Mouse (Mus musculus): Measurements from ENCODE around the gene Palm. TPM values are rescaled to one million over a fixed set of nuclear protein-coding genes. Genes with fewer than 3 reads are reported as not detected.

Palm gene
- polyA plus RNA-seq, 1 experiment from 2014 or later = 78.0 TPM

DNA sequence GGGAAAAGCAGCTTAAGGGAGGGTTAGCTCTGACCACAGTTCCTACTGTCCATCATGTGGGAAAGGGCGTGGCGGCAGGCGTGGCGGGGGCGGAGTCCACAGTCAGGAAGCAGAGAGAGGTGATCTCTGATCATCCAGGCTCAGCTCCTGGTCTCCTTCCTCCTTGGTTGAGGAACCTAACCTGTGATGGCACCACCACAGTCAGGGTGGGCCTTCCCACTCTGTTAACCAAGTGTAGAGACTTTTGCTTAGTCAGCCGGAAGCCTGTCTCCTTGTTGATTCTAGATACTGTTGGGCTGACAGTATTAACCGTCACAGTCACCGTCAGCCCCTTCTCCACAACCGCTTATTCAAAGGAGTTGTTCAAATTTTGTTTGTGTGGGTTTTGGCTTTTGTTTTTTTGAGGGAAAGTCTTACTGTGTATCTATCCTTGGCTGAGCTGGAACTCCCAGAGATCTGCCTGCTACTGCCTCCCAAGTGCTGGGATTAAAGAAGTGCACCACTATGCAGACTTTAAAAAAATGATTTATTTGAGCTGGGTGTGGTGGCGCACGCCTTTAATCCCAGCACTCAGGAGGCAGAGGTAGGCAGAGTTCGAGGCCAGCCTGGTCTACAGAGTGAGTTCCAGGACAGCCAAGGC, 5.0 kb downstream of the Palm start:
- H3K4me3 ChIP-seq (ENCODE audit: low read depth, low read length) = no peak overlapping the region
- H3K9me3 ChIP-seq (ENCODE audit: control insufficient read depth, low read depth, low read length) = no peaks in the 10 kb centered on the region
- H3K9ac ChIP-seq (replicated peaks; ENCODE audit: low read depth, low read length) = no peak overlapping the region
- 87% methylated on average over 12 of the region's 12 CpGs for WGBS
- H3K4me2 ChIP-seq (replicated peaks; ENCODE audit: low read depth, low read length) = no peak overlapping the region
- no peak overlapping the region for H3K27ac ChIP-seq (ENCODE audit: low read length)
- no peak for ATAC-seq (ENCODE audit: insufficient number of reproducible peaks, insufficient read depth, low FRiP score, low read depth)
- no peaks in the 10 kb centered on the region for H3K36me3 ChIP-seq (ENCODE audit: control insufficient read depth, insufficient read depth, low read length)
- H3K4me1 ChIP-seq (ENCODE audit: control insufficient read depth, insufficient read depth, low read length) = peaks cover 26% of the 10 kb centered on the region
- H3K27me3 ChIP-seq (ENCODE audit: control insufficient read depth, insufficient read depth, low read length) = no peaks in the 10 kb centered on the region

DNA sequence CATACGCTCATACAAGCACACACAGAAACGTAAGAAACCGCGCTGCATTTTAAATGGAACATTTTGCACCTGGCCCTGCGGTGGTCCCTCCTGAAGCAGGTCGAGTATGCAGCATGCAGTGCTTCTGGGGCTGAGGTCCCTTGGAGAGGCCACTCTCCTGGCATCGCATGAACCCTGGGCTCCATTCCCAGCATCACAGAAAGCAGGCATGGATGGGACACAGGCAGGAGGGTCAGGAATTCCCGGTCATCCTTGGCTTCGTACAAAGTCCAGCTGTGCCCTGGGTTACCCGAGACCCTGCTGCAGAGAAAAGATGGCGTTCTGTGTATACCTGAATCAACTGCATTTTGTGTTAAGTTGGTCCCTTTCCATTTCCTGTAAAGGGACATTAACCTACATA, 7.1 kb downstream of the Palm start:
- no peak overlapping the region for H3K27ac ChIP-seq (ENCODE audit: low read length)
- no peaks in the 10 kb centered on the region for H3K27me3 ChIP-seq (ENCODE audit: control insufficient read depth, insufficient read depth, low read length)
- ATAC-seq (ENCODE audit: insufficient number of reproducible peaks, insufficient read depth, low FRiP score, low read depth) = no peak
- no peak overlapping the region for H3K4me3 ChIP-seq (ENCODE audit: low read depth, low read length)
- WGBS = 77% methylated on average over 11 of the region's 11 CpGs
- H3K4me1 ChIP-seq (ENCODE audit: control insufficient read depth, insufficient read depth, low read length) = peaks cover 24% of the 10 kb centered on the region
- H3K4me2 ChIP-seq (replicated peaks; ENCODE audit: low read depth, low read length) = no peak overlapping the region
- no peak overlapping the region for H3K9ac ChIP-seq (replicated peaks; ENCODE audit: low read depth, low read length)
- no peaks in the 10 kb centered on the region for H3K9me3 ChIP-seq (ENCODE audit: control insufficient read depth, low read depth, low read length)
- H3K36me3 ChIP-seq (ENCODE audit: control insufficient read depth, insufficient read depth, low read length) = no peaks in the 10 kb centered on the region

DNA sequence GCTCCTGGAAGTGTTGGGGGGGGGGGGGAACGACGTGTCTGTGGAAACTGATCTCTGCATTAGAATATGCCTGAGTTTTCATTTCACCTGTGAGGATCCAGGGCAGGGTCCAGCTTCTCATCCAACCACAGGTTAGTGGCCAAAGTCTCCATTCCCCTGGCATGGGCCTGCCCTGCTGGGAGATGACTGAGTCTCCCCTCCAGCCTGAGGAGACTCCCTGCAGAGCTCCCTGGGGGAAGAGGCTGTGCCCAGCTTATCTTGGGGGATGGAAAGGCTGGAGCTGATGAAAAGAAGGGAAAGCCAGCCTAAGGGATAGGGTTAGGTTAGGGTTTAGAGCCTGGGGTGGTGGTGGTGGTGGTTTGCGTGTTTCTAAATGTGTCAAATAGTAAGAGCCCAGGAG, 8.5 kb downstream of the Palm start:
- H3K4me3 ChIP-seq (ENCODE audit: low read depth, low read length) = no peak overlapping the region
- H3K9ac ChIP-seq (replicated peaks; ENCODE audit: low read depth, low read length) = no peak overlapping the region
- H3K9me3 ChIP-seq (ENCODE audit: control insufficient read depth, low read depth, low read length) = no peaks in the 10 kb centered on the region
- no peaks in the 10 kb centered on the region for H3K27me3 ChIP-seq (ENCODE audit: control insufficient read depth, insufficient read depth, low read length)
- no peak overlapping the region for H3K4me2 ChIP-seq (replicated peaks; ENCODE audit: low read depth, low read length)
- peaks cover 32% of the 10 kb centered on the region for H3K4me1 ChIP-seq (ENCODE audit: control insufficient read depth, insufficient read depth, low read length)
- H3K27ac ChIP-seq (ENCODE audit: low read length) = no peak overlapping the region
- no peak for ATAC-seq (ENCODE audit: insufficient number of reproducible peaks, insufficient read depth, low FRiP score, low read depth)
- 48% methylated on average over 3 of the region's 3 CpGs for WGBS
- no peaks in the 10 kb centered on the region for H3K36me3 ChIP-seq (ENCODE audit: control insufficient read depth, insufficient read depth, low read length)

- no peaks in the 10 kb centered on the region for H3K27me3 ChIP-seq (ENCODE audit: control insufficient read depth, insufficient read depth, low read length)
- H3K9me3 ChIP-seq (ENCODE audit: control insufficient read depth, low read depth, low read length) = no peaks in the 10 kb centered on the region
- WGBS = 50% methylated on average over 11 of the region's 11 CpGs
- no peak overlapping the region for H3K4me2 ChIP-seq (replicated peaks; ENCODE audit: low read depth, low read length)
- ATAC-seq (ENCODE audit: insufficient number of reproducible peaks, insufficient read depth, low FRiP score, low read depth) = no peak
- H3K9ac ChIP-seq (replicated peaks; ENCODE audit: low read depth, low read length) = no peak overlapping the region
- peaks cover 30% of the 10 kb centered on the region for H3K4me1 ChIP-seq (ENCODE audit: control insufficient read depth, insufficient read depth, low read length)
- H3K27ac ChIP-seq (ENCODE audit: low read length) = no peak overlapping the region
- H3K36me3 ChIP-seq (ENCODE audit: control insufficient read depth, insufficient read depth, low read length) = no peaks in the 10 kb centered on the region
- H3K4me3 ChIP-seq (ENCODE audit: low read depth, low read length) = no peak overlapping the region
These were observed 9.1 kb downstream of the Palm start for GRCm38 (mm10) chr10:79802331-79802971.

GRCm38 (mm10) chr10:79803716-79804323, 10.4 kb downstream of the Palm start:
- no peak overlapping the region for H3K9ac ChIP-seq (replicated peaks; ENCODE audit: low read depth, low read length)
- WGBS = 17% methylated on average over 29 of the region's 29 CpGs
- H3K27me3 ChIP-seq (ENCODE audit: control insufficient read depth, insufficient read depth, low read length) = no peaks in the 10 kb centered on the region
- no peaks in the 10 kb centered on the region for H3K9me3 ChIP-seq (ENCODE audit: control insufficient read depth, low read depth, low read length)
- H3K27ac ChIP-seq (ENCODE audit: low read length) = no peak overlapping the region
- no peak overlapping the region; the same call in 1 of the 2 replicates for H3K4me2 ChIP-seq (replicated peaks; ENCODE audit: low read depth, low read length)
- H3K4me1 ChIP-seq (ENCODE audit: control insufficient read depth, insufficient read depth, low read length) = peaks cover 30% of the 10 kb centered on the region
- 0 out of 2 replicates have a peak, but pooled peaks cover under 1% of the 10 kb centered on the region for H3K36me3 ChIP-seq (ENCODE audit: control insufficient read depth, insufficient read depth, low read length)
- H3K4me3 ChIP-seq (ENCODE audit: low read depth, low read length) = no peak overlapping the region
- ATAC-seq (ENCODE audit: insufficient number of reproducible peaks, insufficient read depth, low FRiP score, low read depth) = peak; percentile 23; the same call in 1 of the 2 replicates

DNA sequence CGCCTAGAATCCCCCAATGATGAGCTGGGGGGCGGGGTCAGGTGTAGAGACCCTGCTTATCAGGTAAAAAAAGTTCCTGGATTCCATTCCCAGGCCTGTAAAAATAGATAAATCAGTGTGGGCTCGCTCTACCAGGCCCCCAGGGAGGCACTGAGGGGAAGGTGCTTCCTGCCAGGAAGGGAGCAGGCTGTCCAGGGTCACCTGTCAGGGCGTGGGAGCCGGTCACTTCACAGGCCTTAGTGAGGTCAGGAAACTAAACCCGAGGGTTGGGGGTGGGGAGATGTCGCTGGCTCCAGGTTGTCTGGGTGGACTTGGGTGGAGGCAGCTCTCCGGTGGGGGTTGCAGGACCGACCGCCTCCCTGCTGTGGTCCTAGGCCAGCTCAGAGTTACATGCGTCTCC, 12.3 kb downstream of the Palm start:
- H3K27ac ChIP-seq (ENCODE audit: low read length) = no peak overlapping the region
- no peak for ATAC-seq (ENCODE audit: insufficient number of reproducible peaks, insufficient read depth, low FRiP score, low read depth)

GRCm38 (mm10) chr10:79806331-79806730, 13.0 kb downstream of the Palm start:
- Histone ChIP-seq H3K4me2 (replicated peaks; ENCODE audit: low read depth, low read length) (no peak overlapping the region), H3K9me3 (ENCODE audit: control insufficient read depth, low read depth, low read length) (no peaks in the 10 kb centered on the region), H3K27ac (ENCODE audit: low read length) (no peak overlapping the region), H3K9ac (replicated peaks; ENCODE audit: low read depth, low read length) (no peak overlapping the region), H3K36me3 (ENCODE audit: control insufficient read depth, insufficient read depth, low read length) (peaks cover 9% of the 10 kb centered on the region; the same call in 1 of the 2 replicates), H3K27me3 (ENCODE audit: control insufficient read depth, insufficient read depth, low read length) (no peaks in the 10 kb centered on the region), H3K4me1 (ENCODE audit: control insufficient read depth, insufficient read depth, low read length) (peaks cover 30% of the 10 kb centered on the region), H3K4me3 (ENCODE audit: low read depth, low read length) (no peak overlapping the region)
- no peak for ATAC-seq (ENCODE audit: insufficient number of reproducible peaks, insufficient read depth, low FRiP score, low read depth)
- WGBS = 86% methylated on average over 9 of the region's 9 CpGs

More for the DNA sequence above, 12.3 kb downstream of the Palm start:
- H3K4me3 ChIP-seq (ENCODE audit: low read depth, low read length) = no peak overlapping the region
- 47% methylated on average over 11 of the region's 11 CpGs for WGBS
- no peaks in the 10 kb centered on the region for H3K27me3 ChIP-seq (ENCODE audit: control insufficient read depth, insufficient read depth, low read length)
- no peaks in the 10 kb centered on the region for H3K9me3 ChIP-seq (ENCODE audit: control insufficient read depth, low read depth, low read length)
- H3K9ac ChIP-seq (replicated peaks; ENCODE audit: low read depth, low read length) = no peak overlapping the region
- peaks cover 6% of the 10 kb centered on the region; the same call in 1 of the 2 replicates for H3K36me3 ChIP-seq (ENCODE audit: control insufficient read depth, insufficient read depth, low read length)
- H3K4me2 ChIP-seq (replicated peaks; ENCODE audit: low read depth, low read length) = no peak overlapping the region
- peaks cover 30% of the 10 kb centered on the region for H3K4me1 ChIP-seq (ENCODE audit: control insufficient read depth, insufficient read depth, low read length)

DNA sequence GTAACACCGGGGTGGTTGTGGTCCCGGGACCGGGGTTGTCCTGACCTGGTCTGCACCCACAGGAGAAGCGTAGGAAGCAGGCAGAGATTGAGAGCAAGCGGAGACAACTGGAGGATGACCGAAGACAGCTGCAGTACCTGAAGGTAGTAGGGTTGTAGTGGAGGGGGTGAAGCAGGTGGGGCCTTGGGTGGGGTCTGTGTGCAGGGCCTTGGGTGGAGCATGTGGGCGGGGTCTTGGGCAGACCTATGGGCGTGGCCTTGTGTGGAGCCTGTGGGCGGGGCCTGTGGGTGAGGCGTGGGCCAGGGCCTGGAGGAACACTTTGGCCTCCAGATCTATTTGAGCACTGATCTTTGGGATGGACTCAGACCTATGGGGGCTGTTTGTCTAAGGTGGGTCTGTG, 13.6 kb downstream of the Palm start:
- Histone ChIP-seq H3K27me3 (ENCODE audit: control insufficient read depth, insufficient read depth, low read length) (no peaks in the 10 kb centered on the region), H3K9me3 (ENCODE audit: control insufficient read depth, low read depth, low read length) (no peaks in the 10 kb centered on the region), H3K4me3 (ENCODE audit: low read depth, low read length) (no peak overlapping the region), H3K4me2 (replicated peaks; ENCODE audit: low read depth, low read length) (no peak overlapping the region), H3K27ac (ENCODE audit: low read length) (no peak overlapping the region), H3K9ac (replicated peaks; ENCODE audit: low read depth, low read length) (no peak overlapping the region), H3K4me1 (ENCODE audit: control insufficient read depth, insufficient read depth, low read length) (peaks cover 29% of the 10 kb centered on the region), H3K36me3 (ENCODE audit: control insufficient read depth, insufficient read depth, low read length) (peaks cover 9% of the 10 kb centered on the region; the same call in 1 of the 2 replicates)
- ATAC-seq (ENCODE audit: insufficient number of reproducible peaks, insufficient read depth, low FRiP score, low read depth) = peak; percentile 29; the same call in 1 of the 2 replicates
- WGBS = 71% methylated on average over 10 of the region's 10 CpGs

Data from stomach, embryonic 14.5 days (tissue).